Mouse (Mus musculus): ENCODE data around the gene Trip10.

Trip10 gene

GRCm38 (mm10) chr17:57249186-57250181 lies at the start of gene Trip10:
Gene Trip10, plus strand, starts transcription at chr17:57249455.
- DNase-seq, result peak; percentile 75 to 88

DNA sequence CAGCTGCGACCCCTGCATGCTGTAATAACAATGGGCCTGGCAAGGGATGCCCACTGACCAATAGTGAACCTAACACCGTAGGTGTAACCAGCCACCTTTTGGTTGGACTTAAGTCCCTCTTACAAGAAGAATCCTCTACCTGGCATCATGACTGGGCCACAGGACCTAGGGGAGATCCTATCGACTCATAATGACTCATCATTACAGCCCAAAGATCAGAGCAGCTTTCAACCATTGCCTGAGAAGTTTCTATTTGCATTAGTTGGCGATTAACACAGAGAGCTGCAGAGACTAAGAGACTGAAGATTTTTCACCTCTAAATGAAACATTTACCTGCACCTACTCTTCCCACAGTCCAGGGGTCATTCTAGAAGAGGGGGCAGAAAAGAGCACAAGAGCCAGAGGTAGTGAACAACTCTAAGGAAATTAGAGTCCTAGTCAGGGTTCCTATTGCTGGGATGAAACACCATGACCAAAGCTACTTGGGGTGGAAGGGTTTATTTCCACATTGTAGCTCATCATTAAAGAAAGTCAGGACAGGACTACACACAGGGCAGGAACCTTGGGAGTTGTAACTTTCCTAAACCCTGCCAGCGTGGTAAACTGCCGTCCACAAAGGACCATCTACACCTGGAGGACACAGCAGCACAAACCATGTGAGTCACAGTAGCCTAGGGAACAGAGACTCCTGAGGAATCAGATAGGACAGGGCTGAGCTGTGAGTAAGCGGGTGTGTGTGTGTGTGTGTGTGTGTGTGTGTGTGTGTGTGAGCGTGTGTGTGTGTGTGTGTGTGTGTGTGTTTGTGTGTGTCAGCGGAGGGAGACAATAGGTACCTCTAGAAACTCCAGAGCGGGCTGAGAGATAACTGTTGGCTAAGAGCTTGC lies 47.2 kb upstream of the Trip10 start:
- DNase-seq, result no peak

DNA sequence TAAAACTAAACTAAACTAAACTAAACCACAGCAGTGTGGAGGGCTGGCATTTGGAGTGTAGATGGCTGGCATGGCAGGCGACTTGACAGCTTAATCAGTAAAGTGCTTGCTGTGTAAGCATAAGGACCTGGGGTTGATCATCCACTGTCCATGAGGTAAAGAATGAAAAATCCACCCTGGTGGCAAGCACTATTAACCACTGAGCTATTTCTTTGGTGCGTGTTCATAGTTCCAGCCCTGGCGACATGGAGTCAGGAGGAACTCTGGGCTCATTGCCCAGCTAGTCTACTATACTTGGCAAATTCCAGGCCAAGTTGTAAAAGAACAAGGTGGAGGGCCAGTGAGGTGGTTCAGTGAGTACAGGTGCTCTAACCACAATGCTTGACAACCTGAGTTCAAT lies 41.3 kb upstream of the Trip10 start:
- DNase-seq, result no peak

- DNase-seq, result no peak
Observed at GRCm38 (mm10) chr17:57209330-57209729, 39.9 kb upstream of the Trip10 start.

GRCm38 (mm10) chr17:57211501-57211900 lies 37.8 kb upstream of the Trip10 start:
- DNase-seq, result no peak

DNA sequence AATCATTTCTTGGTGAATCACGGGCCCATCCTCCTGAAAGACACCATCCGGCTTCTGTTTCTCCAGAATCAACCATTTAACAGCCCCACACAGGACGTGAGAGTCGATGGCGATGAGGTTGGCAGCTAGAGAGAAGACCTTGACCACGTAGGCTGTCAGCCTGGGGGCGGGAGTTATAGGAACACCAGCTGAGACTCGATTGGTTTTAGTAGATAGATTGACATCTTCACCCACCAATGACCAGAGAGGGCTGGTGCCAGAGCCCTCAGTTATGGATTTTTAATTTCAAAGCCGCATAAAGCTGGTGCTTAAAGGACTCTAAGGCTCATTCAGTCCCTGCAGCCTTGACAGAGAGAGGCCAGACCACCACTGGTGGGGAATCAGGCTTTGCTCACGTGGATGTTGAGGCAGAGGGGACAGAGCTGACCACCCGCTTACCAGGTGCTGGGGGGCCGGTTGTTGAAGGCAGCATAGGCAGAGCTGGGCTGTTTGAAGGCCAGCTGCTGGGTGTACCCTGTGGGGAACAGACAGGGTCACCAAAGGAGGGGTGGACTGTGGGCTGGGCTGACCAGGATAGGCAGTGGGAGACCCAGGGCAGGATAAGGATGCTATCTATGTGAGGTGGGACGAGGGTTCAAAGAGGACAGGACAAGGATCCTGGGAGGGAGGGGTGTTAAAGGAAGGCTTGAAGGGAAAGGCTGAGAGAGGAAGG lies 34.4 kb upstream of the Trip10 start:
- no peak for DNase-seq

DNA sequence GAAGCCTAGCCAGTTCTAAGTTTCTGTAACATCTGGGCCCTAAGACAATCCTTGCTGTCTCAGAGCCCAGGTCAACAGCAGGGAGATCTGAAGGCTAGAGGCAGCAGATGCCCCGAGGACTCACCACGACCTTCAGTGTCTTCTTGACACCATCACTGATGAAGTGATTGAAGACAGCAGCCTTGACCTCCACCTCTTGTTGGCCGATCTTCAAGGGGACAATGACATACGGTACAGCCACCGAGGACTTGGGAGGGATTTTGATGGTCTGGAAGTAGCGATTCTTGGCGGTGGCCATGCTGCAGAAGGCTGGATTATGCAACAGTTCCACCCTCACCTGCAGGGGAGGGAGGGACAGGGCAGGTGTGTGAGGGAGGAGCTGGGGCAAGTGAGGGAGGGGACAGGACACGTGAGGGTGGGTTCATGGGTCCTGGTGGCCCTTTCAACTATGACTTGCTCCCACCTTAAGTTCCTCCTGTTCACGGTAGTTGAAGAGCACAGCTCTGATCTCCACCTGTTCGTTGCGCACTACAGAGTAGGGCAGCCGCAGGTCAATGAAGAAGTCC lies 30.8 kb upstream of the Trip10 start:
- DNase-seq, result no peak

GRCm38 (mm10) chr17:57219167-57219883 lies 29.9 kb upstream of the Trip10 start:
- peak; percentile 68 to 81 for DNase-seq

GRCm38 (mm10) chr17:57219884-57220207 lies 29.4 kb upstream of the Trip10 start:
- peak in 1 of 2 experiments; percentile 32 for DNase-seq

DNA sequence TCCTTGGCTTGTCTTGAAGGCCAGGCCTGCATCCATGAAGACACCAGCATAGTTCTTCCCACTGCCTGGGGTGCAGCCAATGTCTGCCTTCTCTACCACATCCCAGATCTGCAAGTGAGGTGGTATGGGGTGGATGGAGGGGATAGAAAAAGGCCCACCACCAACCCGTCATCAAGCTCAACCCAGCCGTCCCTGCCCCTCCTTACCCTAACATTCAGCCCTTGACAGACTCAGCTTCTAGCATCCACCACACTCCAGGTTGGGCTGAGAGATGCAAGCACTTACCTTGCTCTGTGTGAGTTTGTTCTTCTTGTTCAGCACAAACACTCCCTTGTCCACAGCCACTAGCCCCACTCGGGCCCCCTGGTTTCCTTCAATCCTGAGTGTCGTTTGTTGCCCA lies 27.3 kb upstream of the Trip10 start:
- no peak for DNase-seq

GRCm38 (mm10) chr17:57223313-57223712 lies 25.9 kb upstream of the Trip10 start:
- DNase-seq, result no peak

DNA sequence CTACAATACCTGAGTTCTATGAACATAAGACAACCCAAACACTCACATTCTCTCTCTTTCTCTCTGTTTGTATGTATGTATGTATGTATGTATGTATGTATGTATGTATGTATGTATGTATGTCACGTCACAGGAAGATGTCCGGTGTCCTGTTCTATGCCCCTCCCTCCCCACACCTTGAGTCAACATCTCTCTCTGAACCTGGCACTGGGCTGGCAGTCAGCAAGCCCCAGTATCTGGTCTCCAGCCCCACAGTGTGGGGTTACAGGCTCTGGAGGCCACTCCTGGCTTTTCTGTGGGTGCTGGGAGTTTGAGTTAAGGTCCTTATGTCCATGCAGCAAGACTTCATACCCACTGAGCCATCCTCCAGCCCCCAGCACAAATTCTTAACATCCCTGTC lies 21.8 kb upstream of the Trip10 start:
- no peak for DNase-seq

DNA sequence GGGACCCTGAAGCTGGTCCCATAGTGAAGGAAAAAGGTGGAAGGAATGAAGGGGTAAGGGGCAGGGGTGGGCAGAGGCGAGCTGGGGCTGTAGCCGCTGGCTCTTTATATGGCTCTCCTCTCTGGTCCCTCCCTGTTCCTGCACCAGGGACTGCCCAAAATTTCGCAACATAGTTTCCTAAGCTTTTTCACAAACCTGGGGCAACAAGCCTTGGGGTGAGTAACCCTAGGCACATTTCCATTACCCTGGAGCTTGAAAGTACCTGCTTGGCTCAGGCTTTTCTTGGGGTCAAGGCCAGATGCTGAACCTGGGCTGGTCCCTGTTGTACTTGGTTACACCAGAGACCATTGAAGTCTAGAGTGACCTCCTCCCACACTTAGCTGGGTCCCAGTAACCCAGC lies 21.2 kb upstream of the Trip10 start, which contains the start of gene C3:
C3 (minus strand) TSS at position 123 of the 400 bp plus-strand sequence.
- DNase-seq, result no peak

GRCm38 (mm10) chr17:57228873-57229272 lies 20.4 kb upstream of the Trip10 start:
- no peak for DNase-seq

DNA sequence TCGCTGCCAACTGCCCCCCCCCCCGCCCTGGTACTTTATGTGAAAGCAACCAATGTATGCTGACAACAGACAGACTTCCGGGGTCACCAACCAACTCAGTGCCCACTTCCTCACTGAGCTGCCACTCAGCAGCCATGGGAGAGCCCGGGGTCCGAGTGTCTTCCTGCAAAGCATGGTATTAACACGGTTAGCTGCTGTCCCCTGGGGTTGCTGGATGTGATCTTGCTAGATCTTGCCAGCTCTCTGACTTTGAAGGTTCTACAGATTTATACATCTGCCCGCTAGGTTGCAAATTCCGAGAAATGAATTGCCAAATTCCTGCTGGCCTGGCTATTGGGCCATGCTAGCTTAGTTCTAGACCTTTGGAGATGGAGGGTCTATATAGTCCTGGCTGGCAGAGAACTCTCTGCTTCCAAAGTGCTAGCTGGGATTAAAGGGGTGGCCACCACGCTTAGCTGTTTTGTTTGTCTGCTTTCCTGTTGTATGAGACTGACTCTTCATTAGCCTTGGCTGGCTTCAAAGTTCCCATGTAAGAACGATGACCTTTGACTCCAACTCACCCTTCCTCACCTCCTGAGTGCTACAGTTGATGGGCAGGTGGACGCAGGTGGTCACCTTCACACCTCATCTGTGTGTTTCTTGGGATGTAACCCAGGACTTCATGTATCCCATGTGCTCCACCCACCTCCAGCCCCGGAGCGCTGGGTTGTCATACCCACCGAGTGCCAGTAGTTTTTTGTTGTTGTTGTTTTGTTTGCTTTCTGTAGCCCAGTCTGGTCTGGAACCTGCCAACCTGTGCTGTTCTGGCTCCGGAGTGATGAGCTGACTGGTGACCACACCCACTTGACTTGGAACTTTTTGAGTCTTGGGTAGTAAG lies 19.2 kb upstream of the Trip10 start:
- no peak for DNase-seq

DNA sequence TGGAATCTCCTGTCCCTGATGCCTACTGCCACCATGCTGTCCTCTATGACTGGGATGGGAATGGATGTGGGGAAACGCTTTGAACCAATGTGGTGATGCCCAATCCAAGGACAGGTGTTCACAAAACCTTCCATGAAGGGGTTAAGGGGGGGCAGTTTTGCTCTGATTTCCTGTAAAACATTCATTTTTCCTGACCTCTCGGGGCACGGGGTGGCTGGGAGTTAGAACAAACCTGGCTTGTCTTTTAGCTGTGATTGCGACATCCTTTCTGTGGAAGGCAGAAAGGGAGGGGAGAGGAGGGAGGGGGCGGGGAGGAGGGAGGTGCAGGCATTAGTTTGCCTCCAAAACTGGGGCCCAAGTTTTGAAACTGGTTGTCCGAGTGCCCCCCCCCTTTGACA lies 18.5 kb upstream of the Trip10 start:
- no peak for DNase-seq

- no peak for DNase-seq
Observed at GRCm38 (mm10) chr17:57231321-57231771, 17.9 kb upstream of the Trip10 start.

DNA sequence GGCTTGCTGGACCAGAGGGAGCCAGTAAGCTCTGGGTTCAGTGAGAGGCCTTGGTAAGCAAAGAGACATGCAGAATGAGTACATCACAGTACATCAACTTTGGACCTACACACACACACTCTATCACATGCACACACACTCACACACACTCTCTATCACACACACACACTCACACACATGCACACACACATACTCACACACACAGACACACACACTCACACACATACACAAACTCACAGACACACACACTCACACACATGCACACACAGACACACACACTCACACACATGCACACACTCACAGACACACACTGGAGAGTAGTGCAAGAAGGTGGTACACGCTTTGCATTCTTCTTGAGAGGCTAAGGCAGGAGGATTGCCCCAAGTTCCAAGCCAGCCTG lies 17.1 kb upstream of the Trip10 start:
- no peak for DNase-seq

DNA sequence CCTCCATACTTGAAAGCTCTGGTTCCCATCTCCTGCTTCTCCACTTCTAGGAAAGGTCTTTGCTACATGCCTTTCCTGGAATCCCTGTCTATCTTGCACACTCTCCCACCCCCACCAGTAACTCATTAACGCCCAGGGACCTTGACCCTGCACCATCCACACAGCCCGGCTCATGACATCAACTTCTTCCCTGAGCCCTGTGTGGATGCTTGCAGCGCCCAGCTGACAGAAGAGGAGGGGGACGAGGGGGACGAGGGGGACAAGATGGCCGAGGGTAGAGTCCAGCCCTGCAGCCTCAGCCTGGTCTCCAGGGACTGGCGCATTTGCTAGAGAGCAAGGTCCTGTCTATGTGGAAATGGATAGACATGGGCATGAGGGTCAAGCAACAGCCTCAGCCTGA lies 16.2 kb upstream of the Trip10 start:
- no peak for DNase-seq

DNA sequence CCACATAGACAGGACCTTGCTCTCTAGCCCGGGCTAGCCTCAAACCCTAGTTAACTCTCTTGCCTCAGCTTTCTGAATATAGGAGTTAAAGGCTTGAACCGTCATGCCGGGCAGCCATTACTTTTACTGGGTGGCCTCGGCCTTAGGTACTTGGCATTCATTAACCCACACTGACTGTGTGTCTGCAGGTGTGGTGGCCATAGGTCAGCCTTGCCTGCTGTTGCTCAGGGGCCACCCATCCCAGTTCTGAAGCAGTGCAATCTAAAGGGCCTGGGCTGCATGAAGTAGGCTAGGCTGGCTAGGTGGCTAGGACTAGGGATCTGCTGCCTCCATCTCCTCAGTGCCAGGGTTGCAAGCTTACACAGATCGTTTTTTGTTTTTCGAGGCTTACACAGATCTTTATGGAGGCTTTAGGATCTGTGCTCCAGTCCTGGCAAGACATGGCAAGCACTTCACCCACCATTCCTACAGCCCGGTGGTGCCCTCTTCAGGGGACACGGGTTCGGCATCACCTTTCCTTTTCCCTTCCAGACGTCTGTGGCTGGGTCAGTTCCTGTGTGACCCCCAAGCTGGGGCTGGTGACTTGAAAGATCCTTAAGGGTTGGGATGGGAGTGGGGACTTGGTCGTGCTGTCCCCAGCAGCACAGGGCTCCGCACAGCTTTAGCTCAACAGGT lies 14.9 kb upstream of the Trip10 start:
- no peak for DNase-seq

Measured in cerebellum, postnatal 25 days (tissue).